Mouse (Mus musculus): Measurements from ENCODE around the gene Kmt2b. TPM values are rescaled to one million over a fixed set of nuclear protein-coding genes. Genes with fewer than 3 reads are reported as not detected.
A peak's percentile ranks its signal among the peaks of the same experiment; 100 is the strongest.

The Kmt2b gene
- polyA plus RNA-seq, 1 experiment from 2014 or later, result 10.4 TPM

- Histone ChIP-seq H3K4me1 (peaks cover 24% of the 10 kb centered on the region), H3K4me3 (no peak overlapping the region), H3K27ac (replicated peaks) (no peak overlapping the region), H3K4me2 (replicated peaks) (no peak overlapping the region), H3K9ac (replicated peaks) (no peak overlapping the region), H3K9me3 (no peaks in the 10 kb centered on the region), H3K36me3 (peaks cover 60% of the 10 kb centered on the region), H3K27me3 (no peaks in the 10 kb centered on the region)
- WGBS, result 93% methylated on average over 7 of the region's 7 CpGs
- ATAC-seq (replicated peaks), result no peak
These were observed 3.4 kb downstream of the Kmt2b start for GRCm38 (mm10) chr7:30585170-30585569.

- WGBS, result 93% methylated on average over 10 of the region's 10 CpGs
- H3K9ac ChIP-seq (replicated peaks), result no peak overlapping the region
- H3K4me2 ChIP-seq (replicated peaks), result no peak overlapping the region
- no peaks in the 10 kb centered on the region for H3K9me3 ChIP-seq
- no peak overlapping the region for H3K27ac ChIP-seq (replicated peaks)
- H3K36me3 ChIP-seq, result peaks cover 68% of the 10 kb centered on the region
- ATAC-seq (replicated peaks), result no peak
- H3K4me1 ChIP-seq, result peaks cover 16% of the 10 kb centered on the region
- H3K27me3 ChIP-seq, result no peaks in the 10 kb centered on the region
- no peak overlapping the region for H3K4me3 ChIP-seq
These were observed 4.2 kb downstream of the Kmt2b start for GRCm38 (mm10) chr7:30584339-30584738.

- H3K36me3 ChIP-seq, result peaks cover 96% of the 10 kb centered on the region
- 95% methylated on average over 16 of the region's 16 CpGs for WGBS
- no peaks in the 10 kb centered on the region for H3K9me3 ChIP-seq
- no peak overlapping the region for H3K4me2 ChIP-seq (replicated peaks)
- ATAC-seq (replicated peaks), result no peak
- no peak overlapping the region for H3K9ac ChIP-seq (replicated peaks)
- no peak overlapping the region for H3K27ac ChIP-seq (replicated peaks)
- no peak overlapping the region for H3K4me3 ChIP-seq
- no peaks in the 10 kb centered on the region for H3K27me3 ChIP-seq
- H3K4me1 ChIP-seq, result peaks cover 2% of the 10 kb centered on the region
These were observed 7.0 kb downstream of the Kmt2b start for GRCm38 (mm10) chr7:30581547-30581946.

GRCm38 (mm10) chr7:30579950-30580349 lies 8.6 kb downstream of the Kmt2b start:
- WGBS, result 91% methylated on average over 8 of the region's 8 CpGs
- H3K9me3 ChIP-seq, result no peaks in the 10 kb centered on the region
- H3K4me1 ChIP-seq, result no peaks in the 10 kb centered on the region
- H3K9ac ChIP-seq (replicated peaks), result no peak overlapping the region
- H3K27me3 ChIP-seq, result no peaks in the 10 kb centered on the region
- ATAC-seq (replicated peaks), result no peak
- H3K4me3 ChIP-seq, result no peak overlapping the region
- no peak overlapping the region for H3K4me2 ChIP-seq (replicated peaks)
- peaks cover 99% of the 10 kb centered on the region for H3K36me3 ChIP-seq
- H3K27ac ChIP-seq (replicated peaks), result no peak overlapping the region

- no peak for ATAC-seq (replicated peaks)
- Histone ChIP-seq H3K9me3 (no peaks in the 10 kb centered on the region), H3K4me2 (replicated peaks) (no peak overlapping the region), H3K4me1 (no peaks in the 10 kb centered on the region), H3K4me3 (no peak overlapping the region), H3K36me3 (peaks cover 97% of the 10 kb centered on the region), H3K27me3 (no peaks in the 10 kb centered on the region), H3K9ac (replicated peaks) (no peak overlapping the region), H3K27ac (replicated peaks) (no peak overlapping the region)
- WGBS, result 77% methylated on average over 2 of the region's 2 CpGs
These were observed 15.6 kb downstream of the Kmt2b start for GRCm38 (mm10) chr7:30572969-30573368.

GRCm38 (mm10) chr7:30572389-30572788 lies 16.1 kb downstream of the Kmt2b start:
- Histone ChIP-seq H3K27me3 (no peaks in the 10 kb centered on the region), H3K4me3 (no peak overlapping the region), H3K9me3 (no peaks in the 10 kb centered on the region), H3K9ac (replicated peaks) (no peak overlapping the region), H3K36me3 (peaks cover 94% of the 10 kb centered on the region), H3K27ac (replicated peaks) (no peak overlapping the region), H3K4me2 (replicated peaks) (no peak overlapping the region), H3K4me1 (no peaks in the 10 kb centered on the region)
- WGBS, result 86% methylated on average over 5 of the region's 5 CpGs
- ATAC-seq (replicated peaks), result no peak

GRCm38 (mm10) chr7:30567555-30567954 lies 21.0 kb downstream of the Kmt2b start:
- Histone ChIP-seq H3K27ac (replicated peaks) (no peak overlapping the region), H3K4me2 (replicated peaks) (no peak overlapping the region), H3K4me1 (peaks cover 10% of the 10 kb centered on the region), H3K4me3 (no peak overlapping the region), H3K9ac (replicated peaks) (no peak overlapping the region), H3K9me3 (no peaks in the 10 kb centered on the region), H3K36me3 (peaks cover 68% of the 10 kb centered on the region), H3K27me3 (no peaks in the 10 kb centered on the region)
- 93% methylated on average over 11 of the region's 11 CpGs for WGBS
- ATAC-seq (replicated peaks), result no peak

GRCm38 (mm10) chr7:30566033-30566432 lies 22.5 kb downstream of the Kmt2b start:
- H3K36me3 ChIP-seq, result peaks cover 60% of the 10 kb centered on the region
- no peak for ATAC-seq (replicated peaks)

GRCm38 (mm10) chr7:30564970-30565571 lies 23.5 kb downstream of the Kmt2b start, which contains the start of gene Igflr1:
Gene Igflr1 (plus strand): TSS chr7:30565427.
- Histone ChIP-seq H3K36me3 (peaks cover 51% of the 10 kb centered on the region), H3K27ac (replicated peaks) (no peak within 1 kb of the TSS), H3K9ac (replicated peaks) (no peak within 1 kb of the TSS), H3K9me3 (no peaks in the 10 kb centered on the region), H3K4me2 (replicated peaks) (peak within 1 kb of the TSS; percentile 73), H3K4me1 (peaks cover 19% of the 10 kb centered on the region), H3K4me3 (no peak within 1 kb of the TSS; the same call in 1 of the 2 replicates), H3K27me3 (no peaks in the 10 kb centered on the region)
- WGBS, result 95% methylated on average over 12 of the region's 12 CpGs
- no peak for ATAC-seq (replicated peaks)

More at GRCm38 (mm10) chr7:30566033-30566432, 22.5 kb downstream of the Kmt2b start:
- Histone ChIP-seq H3K4me1 (peaks cover 17% of the 10 kb centered on the region), H3K27ac (replicated peaks) (no peak overlapping the region), H3K4me3 (no peak overlapping the region), H3K9me3 (no peaks in the 10 kb centered on the region), H3K4me2 (replicated peaks) (no peak overlapping the region), H3K27me3 (no peaks in the 10 kb centered on the region), H3K9ac (replicated peaks) (no peak overlapping the region)
- WGBS, result 90% methylated on average over 9 of the region's 9 CpGs

- H3K9me3 ChIP-seq, result no peaks in the 10 kb centered on the region
- 31% methylated on average over 6 of the region's 6 CpGs for WGBS
- H3K4me1 ChIP-seq, result peaks cover 25% of the 10 kb centered on the region
- H3K36me3 ChIP-seq, result peaks cover 39% of the 10 kb centered on the region
- peak overlapping the region; percentile 73 for H3K4me2 ChIP-seq (replicated peaks)
- ATAC-seq (replicated peaks), result no peak
- H3K4me3 ChIP-seq, result peak overlapping the region; percentile 75
- H3K27me3 ChIP-seq, result no peaks in the 10 kb centered on the region
- peak overlapping the region; percentile 92 for H3K27ac ChIP-seq (replicated peaks)
- peak overlapping the region; percentile 70 for H3K9ac ChIP-seq (replicated peaks)
These were observed 24.6 kb downstream of the Kmt2b start for GRCm38 (mm10) chr7:30563906-30564280.

- Histone ChIP-seq H3K27ac (replicated peaks) (peak within 1 kb of the TSS; percentile 92), H3K9me3 (no peaks in the 10 kb centered on the region), H3K36me3 (peaks cover 33% of the 10 kb centered on the region), H3K4me3 (peak within 1 kb of the TSS; percentile 75), H3K9ac (replicated peaks) (peak within 1 kb of the TSS; percentile 70), H3K4me2 (replicated peaks) (peak within 1 kb of the TSS; percentile 90), H3K4me1 (peaks cover 31% of the 10 kb centered on the region), H3K27me3 (no peaks in the 10 kb centered on the region)
- under 1% methylated on average over 45 of the region's 45 CpGs for WGBS
- ATAC-seq (replicated peaks), result peak; percentile 86
These were observed 25.2 kb downstream of the Kmt2b start, which contains the start of the genes U2af1l4, Gm49396 and Psenen for GRCm38 (mm10) chr7:30563117-30563905. Gene U2af1l4 (plus strand): TSS chr7:30563301. Gene Gm49396 (plus strand): TSS chr7:30563344. Gene Psenen (minus strand): TSS chr7:30563627.

GRCm38 (mm10) chr7:30562526-30563116 lies 25.9 kb downstream of the Kmt2b start:
- WGBS, result under 1% methylated on average over 27 of the region's 27 CpGs
- Histone ChIP-seq H3K4me3 (peak overlapping the region; percentile 75), H3K4me1 (peaks cover 35% of the 10 kb centered on the region), H3K4me2 (replicated peaks) (peak overlapping the region; percentile 90), H3K27me3 (no peaks in the 10 kb centered on the region), H3K9me3 (no peaks in the 10 kb centered on the region), H3K9ac (replicated peaks) (peak overlapping the region; percentile 58), H3K36me3 (peaks cover 29% of the 10 kb centered on the region; the same call in 1 of the 2 replicates), H3K27ac (replicated peaks) (peak overlapping the region; percentile 73)
- ATAC-seq (replicated peaks), result peak; percentile 6; the same call in 1 of the 2 replicates
